Mouse (Mus musculus): ENCODE measurements around the gene Gm20479.

GRCm38 (mm10) chr7:27355261-27355660 is 2.0 kb downstream of the Gm20479 start:
- TF ChIP-seq CTCF (conservative IDR thresholded peaks at IDR 0.05; ENCODE audit: low read length) (no peak), POU5F1 (IDR thresholded peaks at IDR 0.05; ENCODE audit: borderline replicate concordance, low read length) (no peak), NANOG (IDR thresholded peaks at IDR 0.05; ENCODE audit: borderline replicate concordance, low read length) (no peak)
